Mouse (Mus musculus) embryo, embryonic 10 days (tissue): ENCODE measurements at regions not wholly inside any gene's neighbourhood (a gene's known extent, or its start where the extent isn't known, plus 50 kb on each side); places are given as distances from the start of the nearest gene placed in this dataset.
"Not testable (repeated sequence)": the region's sequence is repeated elsewhere in the genome, so short reads cannot be mapped to it uniquely, and the experiment has no call there.

Experiments used
- DNase-seq: peaks from one replicate; pipeline ENCODE4 v3.0.0-alpha.2; 2015; ENCODE audit warnings: low spot score

- no peak for DNase-seq
These were observed 55.3 kb downstream of the Actbl2 start for GRCm38 (mm10) chr13:111309848-111310692.

- DNase-seq, result no peak
These were observed 55.9 kb downstream of the Actbl2 start for GRCm38 (mm10) chr13:111310693-111311045.

GRCm38 (mm10) chr13:111313506-111313905 lies 58.7 kb downstream of the Actbl2 start:
- not testable (repeated sequence) for DNase-seq

DNA sequence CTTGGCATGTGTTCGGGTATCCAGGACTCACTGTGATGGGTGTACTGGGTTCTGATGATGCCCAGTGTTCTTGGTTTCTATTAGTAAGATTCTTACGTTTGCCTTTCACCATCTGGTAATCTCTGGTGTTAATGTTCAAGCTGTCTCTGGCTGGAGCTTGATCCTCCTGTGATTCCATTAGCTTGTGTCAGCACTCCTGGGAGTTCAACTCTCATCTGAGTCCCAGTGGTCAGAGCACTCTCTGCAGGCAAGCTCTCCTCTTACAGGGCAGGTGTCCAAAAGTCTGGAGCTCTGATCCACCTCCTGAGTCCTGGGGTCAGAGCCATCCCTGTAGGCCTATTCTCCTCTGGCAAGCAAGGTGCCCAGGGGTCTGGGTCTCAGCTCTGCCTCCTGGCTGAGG lies 63.1 kb downstream of the Actbl2 start:
- not testable (repeated sequence) for DNase-seq

DNA sequence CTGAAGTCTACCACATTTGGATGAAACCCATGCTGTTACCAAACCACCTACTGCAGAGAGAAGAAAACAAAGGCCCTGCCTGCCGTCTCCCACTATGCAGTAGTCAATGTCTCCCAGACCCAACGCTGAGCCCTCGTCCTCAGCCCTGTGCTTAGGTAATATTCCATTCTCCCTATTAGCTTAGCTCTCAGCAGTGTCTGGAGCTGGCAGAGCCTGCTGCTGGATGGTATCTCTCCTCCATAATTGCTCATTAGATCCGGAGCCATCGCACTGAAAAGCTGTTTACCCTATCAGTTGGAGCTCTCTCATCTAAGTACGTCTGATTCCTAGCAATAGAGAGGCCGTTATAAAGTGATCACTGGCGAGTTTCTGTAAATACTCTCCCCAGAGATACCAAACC lies 68.4 kb downstream of the Actbl2 start:
- DNase-seq, result no peak

- DNase-seq, result no peak
These were observed 71.4 kb downstream of the Actbl2 start for GRCm38 (mm10) chr13:111326096-111326665.

GRCm38 (mm10) chr13:111333035-111333434 lies 78.2 kb downstream of the Actbl2 start:
- no peak for DNase-seq

DNA sequence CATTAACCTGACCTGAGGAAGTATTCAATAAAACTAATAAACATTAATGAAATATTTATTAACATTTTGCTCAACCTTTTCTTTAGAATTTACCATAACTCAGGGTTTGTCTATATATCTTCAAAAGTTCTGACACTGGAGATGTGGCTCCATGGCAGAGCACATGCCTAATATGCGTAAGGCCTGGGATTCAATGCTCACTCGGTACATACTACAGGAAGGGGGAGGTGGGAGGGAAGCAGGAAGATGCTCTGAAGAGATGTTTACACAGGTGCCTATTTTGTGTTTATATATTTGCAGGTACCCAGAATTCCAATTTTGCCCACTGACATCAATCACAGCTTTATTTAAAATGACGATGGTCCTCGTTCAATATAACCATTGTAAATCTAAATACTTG lies 79.0 kb downstream of the Actbl2 start:
- no peak for DNase-seq

- peak; percentile 23 for DNase-seq
These were observed 79.6 kb downstream of the Actbl2 start for GRCm38 (mm10) chr13:111334258-111335052.

- no peak for DNase-seq
These were observed 90.2 kb downstream of the Actbl2 start for GRCm38 (mm10) chr13:111344981-111345380.

- DNase-seq, result no peak
These were observed 91.0 kb downstream of the Actbl2 start for GRCm38 (mm10) chr13:111345486-111346440.

GRCm38 (mm10) chr13:111356520-111357456 lies 102.0 kb downstream of the Actbl2 start:
- DNase-seq, result no peak

DNA sequence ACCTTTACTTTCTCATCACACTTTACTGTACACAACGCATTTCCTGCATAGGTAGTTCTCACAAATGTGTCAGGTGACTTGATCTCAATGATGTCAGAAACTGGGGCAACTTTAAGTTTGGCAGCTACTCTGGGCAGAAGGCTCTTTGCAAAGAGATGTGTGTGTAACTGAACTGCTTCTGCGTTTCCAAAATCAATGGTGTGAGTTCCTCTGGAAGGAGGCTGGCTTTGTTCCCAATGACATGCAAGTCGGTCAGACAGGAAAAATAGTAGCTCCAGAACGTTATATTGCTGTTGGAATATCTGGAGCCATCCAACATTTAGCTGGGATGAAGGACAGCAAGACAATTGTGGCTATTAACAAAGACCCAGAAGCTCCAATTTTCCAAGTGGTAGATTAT lies 106.6 kb downstream of the Actbl2 start:
- DNase-seq, result no peak

- no peak for DNase-seq
These were observed 108.4 kb downstream of the Actbl2 start for GRCm38 (mm10) chr13:111363176-111363739.

GRCm38 (mm10) chr13:111366871-111367270 lies 112.1 kb downstream of the Actbl2 start:
- no peak for DNase-seq

DNA sequence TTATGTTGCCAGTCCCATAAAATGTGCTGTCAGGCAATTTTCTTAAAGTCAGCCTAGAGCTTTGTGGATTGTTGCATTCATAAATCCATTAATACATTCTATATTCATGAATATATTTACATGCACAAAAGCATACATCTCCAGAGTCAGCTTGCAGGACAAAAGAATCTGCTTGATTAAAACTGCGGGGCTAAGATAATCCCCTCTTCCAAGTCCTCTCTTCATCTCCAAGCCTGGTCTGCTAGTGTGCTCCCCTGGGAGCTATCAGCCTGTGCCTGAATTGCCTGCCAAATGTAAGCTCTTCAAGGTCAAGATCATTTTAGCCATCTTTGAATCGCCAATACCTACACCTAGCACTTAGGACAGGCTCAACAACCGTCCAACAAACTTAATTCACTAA lies 112.8 kb downstream of the Actbl2 start:
- DNase-seq, result no peak

DNA sequence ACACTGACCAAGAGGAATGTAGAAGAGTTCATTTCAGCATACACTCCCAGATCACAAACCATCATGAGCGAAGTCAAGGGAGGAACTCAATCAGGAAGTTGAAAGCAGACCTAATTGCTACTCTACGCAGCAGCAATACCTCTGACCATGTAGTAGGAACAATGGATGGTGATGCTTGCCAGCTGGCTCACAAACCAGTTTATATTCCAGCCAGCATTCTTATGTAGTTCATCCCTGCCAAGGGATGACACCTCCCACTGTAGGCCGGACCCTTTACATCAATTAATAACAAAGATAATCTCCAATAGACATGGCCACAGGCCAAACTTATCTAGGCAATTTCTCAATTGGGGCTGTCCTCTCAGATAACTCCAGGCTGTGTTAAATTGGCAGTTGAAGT lies 115.1 kb downstream of the Actbl2 start:
- DNase-seq, result no peak

- DNase-seq, result no peak
These were observed 116.6 kb downstream of the Gpbp1 start for GRCm38 (mm10) chr13:111373281-111373680.

DNA sequence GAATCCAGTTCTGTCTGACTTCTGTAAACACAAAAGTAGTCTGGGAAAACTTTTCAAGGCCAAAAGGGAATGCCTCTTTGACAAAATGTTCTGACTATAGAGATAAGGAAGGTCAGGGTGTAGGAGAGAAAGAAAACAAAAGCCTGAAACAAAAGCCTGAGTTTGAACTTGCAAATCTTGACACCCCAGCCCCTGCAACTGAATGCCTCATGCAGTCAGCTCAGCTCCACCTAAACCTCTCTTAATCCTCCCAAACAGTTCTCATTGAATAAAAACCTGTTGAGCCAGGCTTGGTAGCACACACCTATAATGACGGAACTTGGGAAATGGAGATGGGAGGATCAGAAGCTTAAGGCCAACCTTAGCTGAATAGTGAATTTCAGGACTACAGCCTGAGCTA lies 116.1 kb downstream of the Gpbp1 start:
- no peak for DNase-seq
